Mouse (Mus musculus) thymus, adult 2 months (tissue): Measurements from ENCODE around the gene Got2. TPM values are rescaled to one million over a fixed set of nuclear protein-coding genes. Genes with fewer than 3 reads are reported as not detected.

ENCODE experiments used
- DNase-seq: peaks from one replicate; pipeline ENCODE4 v3.0.0; 2021
- H3K27ac ChIP-seq: fragments of 200-500 bp; 2 replicates; pipeline ENCODE4 v1.5.1; 2012; ENCODE audit warnings: low read length, control low read depth; ENCODE audit not compliant: control insufficient read depth, insufficient read depth
- H3K27me3 ChIP-seq: fragments of 200-500 bp; 2 replicates; pipeline ENCODE4 v1.6.1; 2012; ENCODE audit warnings: mild to moderate bottlenecking, low read length, moderate library complexity, mixed read lengths; ENCODE audit not compliant: control insufficient read depth, insufficient read depth
- H3K36me3 ChIP-seq: fragments of 200-500 bp; 2 replicates; pipeline ENCODE4 v1.6.1; 2012; ENCODE audit warnings: mild to moderate bottlenecking, low read length, moderate library complexity; ENCODE audit not compliant: control insufficient read depth, insufficient read depth
- H3K4me1 ChIP-seq: fragments of 200-500 bp; replicated peaks from 2 replicates; pipeline ENCODE4 v1.6.1; 2012; ENCODE audit warnings: low read length; ENCODE audit not compliant: control insufficient read depth, insufficient read depth
- H3K4me3 ChIP-seq: fragments of 200-500 bp; 2 replicates; pipeline ENCODE4 v1.5.1; 2012; ENCODE audit warnings: mild to moderate bottlenecking, low read length, control low read depth, moderate library complexity; ENCODE audit not compliant: control insufficient read depth, insufficient read depth
- CTCF ChIP-seq: fragments of 200-500 bp; IDR thresholded peaks from 2 replicates; pipeline ENCODE4 v1.5.1; 2012; ENCODE audit warnings: mild to moderate bottlenecking, control low read depth, low read length, moderate library complexity, borderline replicate concordance; ENCODE audit not compliant: control insufficient read depth, poor library complexity, insufficient read depth; ENCODE audit errors: extremely low read depth
- POLR2A ChIP-seq: fragments of 200-500 bp; IDR thresholded peaks from 2 replicates; pipeline ENCODE4 v1.6.1; 2012; ENCODE audit warnings: mild to moderate bottlenecking, low read length, control low read depth, moderate library complexity; ENCODE audit not compliant: control insufficient read depth, poor library complexity, insufficient read depth; ENCODE audit errors: extremely low read depth
- WGBS: fragments of 180-500 bp; shearing (Covaris S2); methylation state at CpG from one replicate; pipeline ENCODE4 v1.1.7; 2018; 5-methylcytosine and 5-hydroxymethylcytosine counted together
- polyA plus RNA-seq: library from polyadenylated mRNA; depleted of rRNA; stranded (reverse); fragments of >200 nt; gene quantifications from 2 replicates; pipeline ENCODE4 v1.2.3, GENCODE M21; 2012

The Got2 gene
- polyA plus RNA-seq, 1 experiment, result 97.7 TPM

DNA sequence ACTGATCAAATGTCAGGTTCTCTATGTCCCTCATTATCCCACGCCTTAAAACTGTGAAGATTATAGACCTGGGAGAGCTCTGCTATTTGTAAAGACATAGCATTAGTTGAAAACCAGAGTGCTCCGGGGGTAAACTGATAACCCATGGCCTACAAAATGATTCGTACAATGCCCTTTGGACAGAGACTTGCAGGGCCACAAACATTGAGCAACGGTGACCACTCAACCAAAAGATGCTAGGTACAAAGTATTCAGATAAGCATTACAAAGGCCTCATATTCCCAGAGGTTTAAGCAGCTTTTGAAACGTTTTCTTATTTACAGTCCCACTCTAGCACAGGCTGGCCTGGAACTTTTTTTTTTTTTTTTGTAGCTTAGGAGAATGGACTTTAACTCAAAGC, 2.4 kb downstream of the Got2 start:
- Histone ChIP-seq H3K4me3 (no peak overlapping the region), H3K4me1 (peaks cover 13% of the 10 kb centered on the region), H3K27ac (no peak overlapping the region), H3K36me3 (no peaks in the 10 kb centered on the region), H3K27me3 (no peaks in the 10 kb centered on the region)
- no peak for TF ChIP-seq CTCF
- WGBS, result 90% methylated on average over 5 of the region's 5 CpGs
- DNase-seq, result no peak

- no peak overlapping the region for H3K27ac ChIP-seq
Observed at GRCm38 (mm10) chr8:95885271-95885841, 3.0 kb downstream of the Got2 start.

GRCm38 (mm10) chr8:95884491-95884890, 3.9 kb downstream of the Got2 start:
- WGBS, result 92% methylated on average over 12 of the region's 12 CpGs
- Histone ChIP-seq H3K27ac (no peak overlapping the region), H3K36me3 (no peaks in the 10 kb centered on the region), H3K27me3 (no peaks in the 10 kb centered on the region), H3K4me3 (no peak overlapping the region), H3K4me1 (peaks cover 13% of the 10 kb centered on the region)
- TF ChIP-seq CTCF (no peak), POLR2A (no peak)
- DNase-seq, result no peak

More at GRCm38 (mm10) chr8:95885271-95885841, 3.0 kb downstream of the Got2 start:
- no peak for DNase-seq
- Histone ChIP-seq H3K36me3 (no peaks in the 10 kb centered on the region), H3K4me1 (peaks cover 13% of the 10 kb centered on the region), H3K4me3 (no peak overlapping the region), H3K27me3 (no peaks in the 10 kb centered on the region)
- WGBS, result 76% methylated on average over 5 of the region's 5 CpGs
- TF ChIP-seq CTCF (no peak), POLR2A (no peak)

DNA sequence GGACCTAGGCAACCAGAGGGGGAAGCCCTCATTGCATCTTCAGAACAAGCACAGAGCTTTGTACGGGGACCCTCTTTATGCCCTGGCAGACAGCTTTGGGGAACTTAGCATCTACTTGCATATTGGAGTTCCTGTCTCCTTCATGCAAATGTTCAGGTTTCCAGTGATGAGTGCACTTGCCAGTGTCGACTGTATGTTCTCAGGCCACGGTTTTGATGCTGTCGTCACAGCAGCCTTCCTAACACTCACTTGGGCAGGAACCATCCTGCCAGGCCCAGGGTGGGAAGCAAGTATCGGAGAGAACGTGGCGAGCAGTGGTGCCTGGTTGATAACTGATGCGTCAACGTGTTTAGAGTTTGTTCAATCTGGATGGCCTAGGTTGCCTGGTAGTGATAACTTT, 6.2 kb downstream of the Got2 start:
- peaks cover 13% of the 10 kb centered on the region for H3K4me1 ChIP-seq
- H3K4me3 ChIP-seq, result no peak overlapping the region
- TF ChIP-seq POLR2A, result no peak
- no peaks in the 10 kb centered on the region for H3K27me3 ChIP-seq
- 67% methylated on average over 9 of the region's 9 CpGs for WGBS
- H3K27ac ChIP-seq, result no peak overlapping the region
- DNase-seq, result no peak
- H3K36me3 ChIP-seq, result peaks cover 6% of the 10 kb centered on the region

DNA sequence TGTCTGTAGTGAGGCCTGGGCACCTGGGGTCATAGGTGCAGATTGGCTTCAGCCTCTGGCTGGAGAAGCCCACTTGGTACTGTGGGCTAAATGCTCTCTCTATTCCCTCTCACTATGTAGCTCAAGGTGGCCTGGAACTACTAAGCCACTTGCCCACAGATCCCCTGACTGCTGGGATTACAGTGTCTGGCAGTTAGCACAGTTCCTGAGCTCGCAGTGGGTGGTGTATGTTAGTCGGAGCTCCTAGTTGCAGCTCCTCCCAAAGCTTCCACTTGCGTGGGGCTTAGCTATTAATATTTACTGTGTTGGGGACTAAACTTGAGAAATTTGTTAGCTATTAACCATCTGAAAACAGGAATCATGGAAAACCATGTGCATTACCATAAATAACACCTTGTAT, 6.8 kb downstream of the Got2 start:
- peaks cover 8% of the 10 kb centered on the region for H3K4me1 ChIP-seq
- H3K27me3 ChIP-seq, result no peaks in the 10 kb centered on the region
- peaks cover 12% of the 10 kb centered on the region for H3K36me3 ChIP-seq
- H3K4me3 ChIP-seq, result no peak overlapping the region
- DNase-seq, result no peak
- 77% methylated on average over 3 of the region's 3 CpGs for WGBS
- no peak overlapping the region for H3K27ac ChIP-seq
- TF ChIP-seq CTCF (no peak), POLR2A (no peak)

GRCm38 (mm10) chr8:95879823-95880222, 8.5 kb downstream of the Got2 start:
- no peak overlapping the region for H3K27ac ChIP-seq
- peaks cover 26% of the 10 kb centered on the region for H3K36me3 ChIP-seq
- WGBS, result 92% methylated on average over 4 of the region's 4 CpGs
- no peak overlapping the region for H3K4me3 ChIP-seq
- no peak for TF ChIP-seq POLR2A
- TF ChIP-seq CTCF, result no peak
- H3K27me3 ChIP-seq, result no peaks in the 10 kb centered on the region
- H3K4me1 ChIP-seq, result peaks cover 8% of the 10 kb centered on the region
- no peak for DNase-seq

DNA sequence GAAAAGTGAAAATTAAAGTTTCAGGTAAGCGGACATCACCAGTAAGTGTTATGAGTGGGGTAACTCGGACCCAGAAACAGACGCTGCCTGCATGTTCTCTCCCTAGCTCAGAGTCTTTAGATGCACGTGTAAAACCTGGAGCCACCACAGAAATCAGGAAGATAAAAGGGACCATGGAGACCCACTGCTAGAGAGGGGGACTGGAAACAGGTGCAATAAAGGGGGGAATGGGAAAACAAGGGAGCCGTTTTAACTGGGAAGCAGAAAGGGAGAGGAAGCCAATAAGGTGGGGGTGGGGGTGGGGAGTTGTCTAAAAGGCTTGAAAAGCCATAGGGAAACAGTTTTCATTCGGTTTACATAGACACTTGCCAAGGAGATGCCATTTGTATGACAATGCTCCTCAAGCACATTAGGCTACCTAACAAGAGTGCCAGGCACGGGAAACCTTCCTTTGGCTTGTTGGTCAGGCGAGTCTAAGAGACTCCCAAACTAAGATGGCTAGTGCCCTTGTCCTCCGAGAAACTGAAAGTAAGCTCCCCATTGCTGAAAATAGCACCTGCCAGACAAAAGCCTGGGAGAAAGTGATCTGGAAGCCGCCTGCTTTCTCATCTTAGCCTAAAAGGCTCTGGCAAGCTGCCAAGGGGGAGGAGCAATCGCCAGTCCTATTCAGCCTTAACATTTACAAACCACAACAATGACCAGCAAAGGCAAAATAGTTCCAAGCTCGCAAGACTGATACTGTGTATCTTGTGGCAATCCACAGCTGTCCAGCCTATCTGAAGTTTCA, 10.0 kb downstream of the Got2 start:
- TF ChIP-seq POLR2A, result no peak
- no peak for TF ChIP-seq CTCF
- H3K4me1 ChIP-seq, result peaks cover 8% of the 10 kb centered on the region
- H3K4me3 ChIP-seq, result no peak overlapping the region
- H3K27ac ChIP-seq, result no peak overlapping the region
- H3K27me3 ChIP-seq, result no peaks in the 10 kb centered on the region
- peaks cover 33% of the 10 kb centered on the region for H3K36me3 ChIP-seq
- no peak for DNase-seq
- 45% methylated on average over 12 of the region's 12 CpGs for WGBS
